Mouse (Mus musculus): ENCODE results near the gene Nol3.
A peak's percentile ranks its signal among the peaks of the same experiment; 100 is the strongest.

DNA sequence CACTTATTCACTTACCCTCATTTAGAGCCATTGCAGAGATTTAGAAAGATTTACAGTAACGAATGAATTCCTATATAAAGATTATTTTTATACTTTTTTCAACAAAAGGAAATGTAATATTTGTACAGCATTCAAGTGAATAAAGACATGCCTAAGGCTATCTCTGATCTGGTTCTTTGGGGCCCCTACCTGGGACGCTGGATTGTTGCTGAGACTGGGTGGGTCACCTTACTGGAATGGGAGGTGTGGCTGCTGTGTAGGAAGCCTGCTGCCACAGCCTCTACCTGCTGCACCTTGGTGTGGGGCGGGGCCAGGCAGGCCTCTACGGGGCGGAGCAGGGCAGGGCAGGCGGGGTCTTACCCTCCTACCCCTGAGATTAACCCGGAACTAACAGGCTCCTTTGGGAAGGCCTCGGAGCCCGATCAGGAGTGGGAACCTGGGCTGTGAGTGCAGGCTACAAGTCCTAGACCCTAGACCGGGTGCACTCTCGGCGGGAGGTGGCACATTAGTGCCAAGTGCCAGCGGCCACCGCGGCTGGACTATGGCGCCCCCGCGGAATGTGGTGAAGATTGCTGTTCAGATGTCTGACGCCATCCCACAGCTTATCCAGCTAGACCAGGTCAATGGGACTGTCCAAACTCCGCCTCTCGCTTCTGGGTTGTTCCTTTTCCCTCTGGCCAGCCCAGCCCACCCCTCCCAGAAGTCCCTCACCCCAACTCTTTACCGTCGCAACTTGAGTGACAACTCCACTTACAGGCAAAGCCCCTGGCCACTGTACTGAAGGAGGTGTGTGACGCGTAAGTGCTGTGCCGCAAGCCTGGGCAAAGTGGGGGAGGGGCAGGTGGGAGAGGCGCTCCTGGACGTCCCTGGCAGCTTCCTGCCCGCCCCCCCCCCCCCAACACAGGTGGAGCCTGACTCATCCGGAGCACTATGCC is 29.5 kb downstream of the Nol3 start, which contains the start of gene Elmo3:
- TF ChIP-seq POLR2A (IDR thresholded peaks at IDR 0.05; ENCODE audit: control insufficient read depth, low read depth, low read length) = peak; percentile 55
- TF ChIP-seq CTCF (IDR thresholded peaks at IDR 0.05; ENCODE audit: control insufficient read depth, insufficient read depth, insufficient replicate concordance, low read depth, low read length) = 0 out of 2 replicates have a peak, but pooled peaks have one; percentile 21

All from testis, adult 2 months (tissue).